ENCODE assay signal across 8 mouse cellular contexts in genomic region chr6:83316022-83316421, GRCm38 (mm10). TPM values are rescaled to one million over a fixed set of nuclear protein-coding genes. Genes with fewer than 3 reads are reported as not detected.
A peak's percentile ranks its signal among the peaks of the same experiment; 100 is the strongest.
DNase-seq lines count a peak whose midpoint lies in the region; ATAC-seq and TF ChIP-seq lines count a peak whose summit lies in the region.

No protein-coding gene starts in this region.

- 6% methylated on average over 10 of the region's 10 CpGs for WGBS in hindbrain, embryonic 14.5 days
- WGBS in macrophage (ENCODE audit: missing documents) = 17% methylated on average over 10 of the region's 10 CpGs

- 0 out of 2 replicates have a peak overlapping the region, but pooled peaks have one; percentile 7 for H3K4me3 ChIP-seq in gastrocnemius, adult 2 months
- H3K4me3 ChIP-seq in hindbrain, embryonic 14.5 days (replicated peaks; ENCODE audit: low read length) = no peak overlapping the region; the same call in 1 of the 2 replicates
- H3K4me3 ChIP-seq in macrophage (ENCODE audit: inconsistent target) = peak overlapping the region; percentile 59

- no peak overlapping the region for H3K27ac ChIP-seq in gastrocnemius, adult 2 months
- no peak overlapping the region for H3K27ac ChIP-seq in hindbrain, embryonic 14.5 days
- H3K27ac ChIP-seq in macrophage = peak overlapping the region; percentile 54

- no peaks in the 10 kb centered on the region for H3K9me3 ChIP-seq in hindbrain, embryonic 14.5 days (ENCODE audit: control insufficient read depth, low read length)

- intact Hi-C loops in gastrocnemius, adult 2 months (cut with DNase I) = no loop called here
- intact Hi-C loops in left cerebral cortex, postnatal 10 days (cut with DNase I) = no loop called here

- H3K4me2 ChIP-seq in hindbrain, embryonic 14.5 days (replicated peaks) = peak overlapping the region; percentile 80

- no peak for TF ChIP-seq CTCF in gastrocnemius, adult 2 months (IDR thresholded peaks at IDR 0.05)

- H3K9ac ChIP-seq in hindbrain, embryonic 14.5 days = 0 out of 2 replicates have a peak overlapping the region, but pooled peaks have one; percentile 8

- ATAC-seq in hindbrain, embryonic 14.5 days (ENCODE audit: low FRiP score) = no peak

- peaks cover 43% of the 10 kb centered on the region for H3K79me2 ChIP-seq in macrophage (ENCODE audit: inconsistent target)

- DNase-seq in gastrocnemius, adult 2 months = no peak
- no peak for DNase-seq in gastrocnemius, postnatal 25 days
- peak; percentile 36 for DNase-seq in urinary bladder, postnatal 14 days (ENCODE audit: low spot score)
- no peak for DNase-seq in urinary bladder, postnatal 4 days (ENCODE audit: low spot score in 2 of 2)
- DNase-seq in hindbrain, embryonic 14.5 days (ENCODE audit: low spot score) = no peak
- no peak for DNase-seq in cerebellum, adult 8-10 months
- no peak for DNase-seq in left cerebral cortex, postnatal 10 days (ENCODE audit: extremely low spot score in 1 of 2, low spot score in 2 of 2)

- H3K4me1 ChIP-seq in hindbrain, embryonic 14.5 days (replicated peaks; ENCODE audit: control insufficient read depth, insufficient read depth, low read length) = peaks cover 17% of the 10 kb centered on the region; the same call in 1 of the 2 replicates

- H3K36me3 ChIP-seq in hindbrain, embryonic 14.5 days (replicated peaks; ENCODE audit: control insufficient read depth, insufficient read depth) = peaks cover 18% of the 10 kb centered on the region
- H3K36me3 ChIP-seq in macrophage (ENCODE audit: inconsistent target) = peaks cover 21% of the 10 kb centered on the region

- no peaks in the 10 kb centered on the region for H3K27me3 ChIP-seq in hindbrain, embryonic 14.5 days (ENCODE audit: control insufficient read depth, insufficient read depth, low read length)

RNA-seq across cellular contexts. Expression of gene Mthfd2, which starts 9.7 kb away (rescaled TPM):
- total RNA-seq in gastrocnemius, adult 2 months (2021) = 1 to 10 TPM; 3.0 to 4.2 TPM
- total RNA-seq in gastrocnemius, postnatal 25 days (2021) = 1 to 10 TPM; 4.4 to 4.8 TPM
- polyA plus RNA-seq in hindbrain, embryonic 14.5 days (2014; fragmentation: Nextera tagmentation; extraction: Ambion mirVana) = 30.4 and 35.7 TPM in 2 replicates
- total RNA-seq in macrophage (2018; cell fraction: chromatin; rRNA removed) = 100 to 1,000 TPM in 1 of 26 experiments, 10 to 100 TPM in 15, 1 to 10 TPM in 10; 2.4 to 100 (median 21.9) TPM
- 100 to 1,000 TPM in 1 of 26 experiments, 10 to 100 TPM in 12, 1 to 10 TPM in 13; 6.3 to 102 (median 34.1) TPM for total RNA-seq in macrophage (2018; cell fraction: cytosol; rRNA removed)
- 10 to 100 TPM in 16 of 26 experiments, 1 to 10 TPM in 10; 2.6 to 88.2 (median 27.9) TPM for total RNA-seq in macrophage (2018; cell fraction: nucleus; rRNA removed)
- 5.4 to 17.7 TPM (median 8.3 TPM) in 3 replicates for polyA plus RNA-seq in macrophage (2018)
- total RNA-seq in left cerebral cortex, postnatal 10 days (2021) = 10 to 100 TPM in 1 of 2 experiments, 1 to 10 TPM in 1; 8.3 to 10.6 TPM

RNA-seq across cellular contexts. Expression of gene Mob1a, which starts 9.8 kb away (rescaled TPM):
- 10 to 100 TPM in 1 of 2 experiments, 1 to 10 TPM in 1; 7.4 to 12.6 TPM for total RNA-seq in gastrocnemius, adult 2 months (2021)
- total RNA-seq in gastrocnemius, postnatal 25 days (2021) = 10 to 100 TPM; 11.3 to 11.5 TPM
- polyA plus RNA-seq in hindbrain, embryonic 14.5 days (2014; fragmentation: Nextera tagmentation; extraction: Ambion mirVana) = 27.8 and 30.6 TPM in 2 replicates
- 10 to 100 TPM; 24.9 to 83.3 (median 52.9) TPM for total RNA-seq in macrophage (2018; cell fraction: chromatin; rRNA removed)
- 100 to 1,000 TPM; 144 to 242 (median 184) TPM for total RNA-seq in macrophage (2018; cell fraction: cytosol; rRNA removed)
- total RNA-seq in macrophage (2018; cell fraction: nucleus; rRNA removed) = 100 to 1,000 TPM in 13 of 26 experiments, 10 to 100 TPM in 13; 58.7 to 170 (median 105) TPM
- polyA plus RNA-seq in macrophage (2018) = 82.5 to 141 TPM (median 132 TPM) in 3 replicates
- 10 to 100 TPM; 21.0 to 21.6 TPM for total RNA-seq in left cerebral cortex, postnatal 10 days (2021)

RNA-seq across cellular contexts. Expression of gene Bola3, which starts 32.9 kb away (rescaled TPM):
- 100 to 1,000 TPM; 245 to 263 TPM for total RNA-seq in gastrocnemius, adult 2 months (2021)
- total RNA-seq in gastrocnemius, postnatal 25 days (2021) = 100 to 1,000 TPM; 236 to 237 TPM
- polyA plus RNA-seq in hindbrain, embryonic 14.5 days (2014; fragmentation: Nextera tagmentation; extraction: Ambion mirVana) = 60.3 and 61.5 TPM in 2 replicates
- 10 to 100 TPM in 7 of 26 experiments, 1 to 10 TPM in 19; 1.7 to 19.7 (median 6.9) TPM for total RNA-seq in macrophage (2018; cell fraction: chromatin; rRNA removed)
- total RNA-seq in macrophage (2018; cell fraction: cytosol; rRNA removed) = 10 to 100 TPM; 22.0 to 49.1 (median 33.5) TPM
- total RNA-seq in macrophage (2018; cell fraction: nucleus; rRNA removed) = 10 to 100 TPM in 7 of 26 experiments, 1 to 10 TPM in 19; 1.6 to 34.3 (median 5.6) TPM
- polyA plus RNA-seq in macrophage (2018) = 21.1 to 56.8 TPM (median 50.5 TPM) in 3 replicates
- total RNA-seq in left cerebral cortex, postnatal 10 days (2021) = 10 to 100 TPM; 33.7 to 36.7 TPM

Comparison
In these comparisons a context has a peak if more than half of its experiments do, and no peak if none do; other contexts are left out.
1. RNA of gene Bola3, which starts 32.9 kb away (total RNA-seq): 245 to 263 TPM in gastrocnemius, adult 2 months and 236 to 237 TPM in gastrocnemius, postnatal 25 days; 33.7 to 36.7 TPM in left cerebral cortex, postnatal 10 days; every median in the first group is over 4 times any median in the second.